ENCODE assay signal across 19 mouse cellular contexts in the genomic region with DNA sequence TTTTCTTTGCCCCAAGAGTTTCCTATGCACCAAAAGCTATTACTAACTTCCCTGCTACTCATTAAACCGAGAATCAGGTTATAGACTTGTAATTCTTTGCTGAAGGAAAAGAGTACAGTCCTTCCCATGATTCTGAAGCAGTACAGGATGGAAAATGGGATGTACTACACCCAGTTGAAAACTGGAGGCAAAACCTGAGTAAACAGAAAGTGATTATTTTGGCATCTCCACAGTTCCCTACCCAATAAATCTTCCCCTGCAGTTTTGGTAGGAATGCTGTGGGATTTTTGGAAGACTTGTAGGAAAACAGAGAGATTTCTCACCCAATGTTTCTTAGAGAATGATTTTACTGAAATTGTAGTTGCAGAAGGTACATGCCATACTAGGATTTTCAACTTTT.
"Had no signal": no experiment of that assay in that cellular context is flagged by ENCODE, and none has a peak within 500 bp of the region (broad histone marks: within the 10 kb centered on the region; RNA-seq: fewer than 3 reads in every experiment).

No protein-coding gene starts in this region.

- H3K36me3 ChIP-seq: midbrain, embryonic 10.5 days; midbrain, embryonic 12.5 days; neural tube, embryonic 13.5 days; neural tube, embryonic 15.5 days had no signal

- ATAC-seq: midbrain, embryonic 16.5 days had no signal

- H3K4me3 ChIP-seq: midbrain, embryonic 10.5 days; midbrain, embryonic 12.5 days; myocyte; neural tube, embryonic 13.5 days; neural tube, embryonic 15.5 days had no signal

- H3K4me1 ChIP-seq: midbrain, embryonic 10.5 days; midbrain, embryonic 12.5 days; neural tube, embryonic 13.5 days; neural tube, embryonic 15.5 days had no signal

- H3K9me3 ChIP-seq: midbrain, embryonic 10.5 days; midbrain, embryonic 12.5 days; neural tube, embryonic 13.5 days; neural tube, embryonic 15.5 days had no signal

- H3K27ac ChIP-seq: midbrain, embryonic 10.5 days; midbrain, embryonic 12.5 days; neural tube, embryonic 13.5 days; neural tube, embryonic 15.5 days had no signal

- H3K9ac ChIP-seq: lung, embryonic 14.5 days; midbrain, embryonic 12.5 days; neural tube, embryonic 13.5 days; neural tube, embryonic 15.5 days had no signal

- H3K27me3 ChIP-seq: midbrain, embryonic 12.5 days; neural tube, embryonic 13.5 days; neural tube, embryonic 15.5 days had no signal

- H3K4me2 ChIP-seq: lung, embryonic 14.5 days; midbrain, embryonic 12.5 days; neural tube, embryonic 13.5 days; neural tube, embryonic 15.5 days had no signal

- DNase-seq: lung, adult 18-20 months; lung, embryonic 14.5 days; lung, postnatal 10 days; lung, postnatal 4 days; midbrain, embryonic 14.5 days; retina, postnatal 1 day; right cerebral cortex, adult 18-20 months; right cerebral cortex, postnatal 25 days; right cerebral cortex, postnatal 4 days; spleen, adult 18-20 months; thymus, adult 18-20 months; thymus, postnatal 14 days; thymus, postnatal 36 days had no signal
